Mouse (Mus musculus) kidney, postnatal 4 days (tissue): ENCODE data around the gene Cdon.

Experiments
- DNase-seq, 2 experiments: peaks; one replicate each; pipeline ENCODE4 v3.0.0; 2021; ENCODE audit warnings: mixed read lengths in 2 of 2

The Cdon gene

GRCm38 (mm10) chr9:35438286-35439061 is 17.5 kb downstream of the Cdon start:
- no peak for DNase-seq

- DNase-seq, result no peak
These were observed 18.1 kb downstream of the Cdon start for GRCm38 (mm10) chr9:35439062-35439442.

GRCm38 (mm10) chr9:35439754-35440153 is 18.8 kb downstream of the Cdon start:
- DNase-seq, result no peak

GRCm38 (mm10) chr9:35442476-35442875 is 21.5 kb downstream of the Cdon start:
- no peak for DNase-seq

- no peak for DNase-seq
These were observed 22.9 kb downstream of the Cdon start for GRCm38 (mm10) chr9:35443618-35444511.

- DNase-seq, result no peak
These were observed 23.6 kb downstream of the Cdon start for GRCm38 (mm10) chr9:35444512-35444886.

- DNase-seq, result no peak
These were observed 26.0 kb downstream of the Cdon start for GRCm38 (mm10) chr9:35446916-35447315.

- DNase-seq, result no peak
These were observed 32.4 kb downstream of the Cdon start for GRCm38 (mm10) chr9:35453311-35453710.

- no peak for DNase-seq
These were observed 38.7 kb downstream of the Cdon start for GRCm38 (mm10) chr9:35459594-35459993.

GRCm38 (mm10) chr9:35467264-35467817 is 46.4 kb downstream of the Cdon start:
- peak; percentile 43 to 60 for DNase-seq

- no peak for DNase-seq
These were observed 48.0 kb downstream of the Cdon start for GRCm38 (mm10) chr9:35468913-35469312.

GRCm38 (mm10) chr9:35474104-35474724 is 53.3 kb downstream of the Cdon start:
- DNase-seq, result no peak

- DNase-seq, result no peak
These were observed 54.5 kb downstream of the Cdon start for GRCm38 (mm10) chr9:35475394-35475793.

- DNase-seq, result no peak
These were observed 58.5 kb downstream of the Cdon start for GRCm38 (mm10) chr9:35479456-35479855.

- DNase-seq, result peak in 1 of 2 experiments; percentile 23
These were observed 61.3 kb downstream of the Cdon start for GRCm38 (mm10) chr9:35482014-35482898.

- no peak for DNase-seq
These were observed 63.0 kb downstream of the Cdon start for GRCm38 (mm10) chr9:35483949-35484348.

GRCm38 (mm10) chr9:35486616-35487015 is 65.7 kb downstream of the Cdon start:
- no peak for DNase-seq

- peak; percentile 29 to 44 for DNase-seq
These were observed 67.6 kb downstream of the Cdon start for GRCm38 (mm10) chr9:35488496-35488895.

GRCm38 (mm10) chr9:35491109-35491866 is 70.4 kb downstream of the Cdon start:
- no peak for DNase-seq

GRCm38 (mm10) chr9:35493033-35493732 is 72.3 kb downstream of the Cdon start:
- peak in 1 of 2 experiments; percentile 28 for DNase-seq

GRCm38 (mm10) chr9:35493733-35494092 is 72.8 kb downstream of the Cdon start:
- no peak for DNase-seq
